Mouse (Mus musculus) layer of hippocampus, adult 9-11 months (tissue): Measurements from ENCODE around the gene Plcb1.
"Not testable (repeated sequence)": the region's sequence is repeated elsewhere in the genome, so short reads cannot be mapped to it uniquely, and the experiment has no call there.

Source experiments
- DNase-seq: peaks from one replicate; pipeline ENCODE4 v3.0.0; 2022

Plcb1 gene

DNA sequence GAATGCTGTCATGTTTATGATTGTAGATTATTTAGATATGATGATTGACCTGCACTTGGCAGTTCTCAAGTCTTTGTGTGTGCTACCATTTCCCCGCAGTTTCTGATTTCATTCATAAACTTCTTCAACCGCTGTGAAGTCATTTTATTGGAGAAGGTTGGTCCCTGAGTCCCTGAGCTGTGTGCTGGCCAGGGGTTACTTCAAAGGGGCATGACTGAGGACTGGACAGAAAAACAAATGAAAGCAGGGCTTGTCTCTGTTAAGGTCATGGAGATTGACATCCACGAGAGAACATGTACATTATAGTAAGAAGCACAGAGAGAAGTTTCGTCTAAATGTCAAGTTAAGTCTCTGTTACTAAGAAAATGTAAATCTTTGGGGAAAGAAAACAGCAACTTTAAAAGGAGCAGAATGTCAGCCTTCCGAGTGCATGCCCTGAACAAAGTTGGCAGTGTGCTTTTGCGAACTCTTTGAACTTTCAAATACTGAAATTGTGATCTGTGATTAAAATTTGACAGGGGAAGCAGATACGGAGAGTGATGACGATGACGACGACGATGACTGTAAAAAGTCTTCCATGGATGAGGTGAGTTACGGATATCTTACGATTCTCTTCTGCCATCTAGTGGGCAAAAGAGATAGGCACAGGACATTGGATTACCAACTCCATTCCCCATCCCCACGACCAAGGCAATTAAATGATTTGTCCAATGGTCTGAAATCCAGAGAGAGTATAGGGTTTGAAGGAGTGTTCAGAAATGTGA lies 544.1 kb downstream of the Plcb1 start:
- peak; percentile 59 for DNase-seq

DNA sequence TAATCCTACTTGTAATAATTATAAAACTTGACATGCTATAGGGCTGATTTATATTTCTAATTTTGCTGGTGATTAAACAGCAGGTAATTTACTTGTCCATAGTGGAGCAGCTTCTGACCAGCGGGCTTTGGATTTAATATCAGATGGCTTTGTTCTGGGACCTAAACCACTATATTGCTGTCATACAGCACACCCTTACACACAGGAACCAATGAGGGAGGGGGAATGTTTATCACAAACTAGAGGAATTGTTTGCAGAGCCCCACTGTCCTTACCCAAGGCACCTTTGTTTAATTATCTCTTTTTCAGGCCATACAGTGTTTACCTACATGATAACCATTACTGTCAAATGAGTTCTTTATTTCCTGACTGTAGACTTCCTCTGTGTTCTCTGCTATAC lies 546.0 kb downstream of the Plcb1 start:
- no peak for DNase-seq

DNA sequence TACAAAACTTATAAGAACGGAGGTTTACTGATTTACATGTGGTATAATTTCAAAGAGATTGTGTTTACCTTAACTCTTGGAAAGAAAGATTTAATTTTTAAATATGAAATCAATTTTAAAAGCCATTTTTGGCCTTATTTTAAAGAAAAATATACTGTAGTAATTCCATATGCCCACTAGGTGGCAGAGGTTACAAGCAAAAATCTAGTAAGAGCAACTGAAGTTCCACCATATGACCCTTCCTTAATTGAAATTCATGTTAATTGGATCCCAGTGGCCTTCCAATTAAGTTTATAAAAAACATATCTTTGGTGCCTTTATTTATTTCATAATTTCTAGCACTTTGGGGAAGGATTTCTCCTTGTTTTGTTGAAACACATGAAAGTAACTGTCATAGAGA lies 570.4 kb downstream of the Plcb1 start:
- no peak for DNase-seq

- peak; percentile 19 for DNase-seq
Observed at GRCm38 (mm10) chr2:135361798-135362197, 575.9 kb downstream of the Plcb1 start.

GRCm38 (mm10) chr2:135362948-135363347 lies 577.1 kb downstream of the Plcb1 start:
- DNase-seq = no peak

GRCm38 (mm10) chr2:135370259-135370835 lies 584.5 kb downstream of the Plcb1 start:
- DNase-seq = no peak

- DNase-seq = not testable (repeated sequence)
Observed at GRCm38 (mm10) chr2:135380796-135381195, 594.9 kb downstream of the Plcb1 start.

GRCm38 (mm10) chr2:135381396-135381795 lies 595.5 kb downstream of the Plcb1 start:
- DNase-seq = no peak

DNA sequence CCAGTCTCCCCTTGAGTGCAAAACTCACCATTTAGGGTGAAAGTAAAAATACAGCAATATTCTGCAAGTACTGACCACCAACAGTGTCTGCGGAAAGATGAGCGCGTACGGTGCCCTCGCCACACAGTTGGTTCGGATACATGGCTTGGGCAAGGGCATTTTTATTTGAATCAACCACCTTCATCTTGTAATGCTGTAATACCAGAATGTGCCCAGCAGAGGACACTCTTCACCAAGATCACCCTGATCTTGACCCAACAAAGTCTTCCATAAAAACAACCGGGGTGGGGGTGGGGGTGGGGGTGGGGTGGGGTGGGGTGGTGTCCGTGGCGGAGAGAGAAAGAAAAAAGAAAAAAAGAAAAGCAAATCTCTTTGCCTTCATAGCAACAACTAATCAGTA lies 602.1 kb downstream of the Plcb1 start:
- peak; percentile 14 for DNase-seq

- no peak for DNase-seq
Observed at GRCm38 (mm10) chr2:135394698-135395097, 608.8 kb downstream of the Plcb1 start.

GRCm38 (mm10) chr2:135396375-135396774 lies 610.5 kb downstream of the Plcb1 start:
- DNase-seq = no peak

DNA sequence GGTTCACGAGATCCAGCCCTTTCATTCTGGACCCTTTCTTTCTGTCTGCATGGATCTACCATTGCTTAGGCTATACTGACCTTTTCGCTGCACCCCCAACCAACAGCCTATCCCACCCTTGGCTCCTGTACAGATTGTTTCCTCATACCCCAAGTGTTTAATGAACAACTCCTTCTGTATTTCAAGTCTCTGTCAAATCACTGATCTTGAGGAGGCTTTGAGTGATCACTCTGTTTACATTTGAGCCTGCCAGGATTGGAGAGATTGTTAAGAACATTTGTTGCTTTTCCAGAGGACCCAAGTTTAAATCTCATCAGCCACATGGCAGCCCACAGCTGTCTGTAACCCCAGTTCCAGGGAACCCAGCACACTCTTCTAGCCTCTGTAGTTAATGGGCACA lies 612.1 kb downstream of the Plcb1 start:
- no peak for DNase-seq

DNA sequence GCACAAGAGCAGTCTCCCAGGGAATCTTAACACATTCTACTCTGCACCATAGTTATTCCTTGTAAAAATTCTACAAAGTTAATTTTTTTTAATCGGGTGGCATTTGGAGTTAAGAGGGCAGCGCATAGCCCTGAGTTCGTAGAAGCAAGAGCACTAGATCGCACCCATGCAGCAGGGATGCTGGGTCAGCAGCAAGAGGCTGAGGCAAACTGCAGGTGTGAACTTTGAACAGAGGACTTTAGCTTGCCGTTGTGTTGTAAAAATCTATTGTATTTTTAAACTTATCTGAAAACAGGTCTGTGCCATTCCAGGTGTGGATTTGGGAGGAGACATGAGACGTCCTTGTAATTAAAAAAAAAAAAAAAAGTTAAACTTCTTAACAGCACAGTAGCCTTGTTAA lies 613.9 kb downstream of the Plcb1 start:
- DNase-seq = no peak

DNA sequence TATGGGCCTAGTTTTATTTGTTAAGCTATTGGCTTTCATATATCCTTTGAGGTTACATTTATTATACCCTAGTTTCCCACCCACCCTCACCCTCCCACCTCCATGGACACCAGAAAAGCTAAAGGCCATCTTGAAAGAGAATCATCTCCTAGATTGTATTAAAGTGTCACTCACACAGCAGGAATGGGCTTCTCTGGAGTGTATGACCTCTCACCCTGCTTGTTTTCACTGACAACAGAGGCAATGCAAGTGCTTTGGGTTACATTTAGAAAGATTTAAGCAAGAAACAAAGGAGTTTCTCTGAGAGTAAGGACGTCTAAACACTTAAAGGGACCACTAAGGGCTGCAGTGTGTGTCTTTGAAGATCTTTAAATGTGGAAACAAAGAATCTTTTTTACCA lies 617.0 kb downstream of the Plcb1 start:
- DNase-seq = no peak

- DNase-seq = no peak
Observed at GRCm38 (mm10) chr2:135403344-135403743, 617.5 kb downstream of the Plcb1 start.

- DNase-seq = no peak
Observed at GRCm38 (mm10) chr2:135404095-135404494, 618.2 kb downstream of the Plcb1 start.

DNA sequence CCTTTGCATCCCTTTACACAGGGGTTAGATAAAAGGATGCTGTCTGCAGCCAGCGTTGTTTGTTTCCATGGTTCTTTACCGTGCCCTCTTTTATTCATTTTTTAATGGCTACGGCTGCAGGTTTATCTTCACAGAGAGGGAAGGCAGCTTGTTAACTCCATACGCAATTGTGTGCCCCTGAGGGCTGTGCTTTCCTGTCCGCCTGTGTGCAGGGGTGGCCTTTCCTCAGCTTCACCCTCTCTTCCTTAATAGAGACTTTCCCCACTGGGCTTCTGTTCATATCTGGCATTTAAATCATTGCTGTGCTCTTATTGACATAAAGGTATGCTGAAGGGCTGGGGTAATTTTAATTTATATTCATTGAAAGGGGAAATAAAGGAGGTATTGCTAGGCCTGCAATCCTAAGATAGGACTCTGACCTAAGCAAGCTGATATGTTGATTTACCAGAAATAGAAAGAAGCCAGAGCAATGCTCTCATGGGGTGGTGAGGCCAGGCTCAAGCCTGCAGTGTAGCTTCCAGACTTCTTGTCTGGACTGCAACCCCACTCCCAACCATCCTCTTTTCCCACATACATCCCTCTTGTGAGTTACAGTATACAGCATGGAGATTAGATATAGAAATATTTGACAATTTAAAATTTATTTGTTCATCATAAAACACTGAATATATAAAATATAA lies 623.7 kb downstream of the Plcb1 start:
- no peak for DNase-seq

DNA sequence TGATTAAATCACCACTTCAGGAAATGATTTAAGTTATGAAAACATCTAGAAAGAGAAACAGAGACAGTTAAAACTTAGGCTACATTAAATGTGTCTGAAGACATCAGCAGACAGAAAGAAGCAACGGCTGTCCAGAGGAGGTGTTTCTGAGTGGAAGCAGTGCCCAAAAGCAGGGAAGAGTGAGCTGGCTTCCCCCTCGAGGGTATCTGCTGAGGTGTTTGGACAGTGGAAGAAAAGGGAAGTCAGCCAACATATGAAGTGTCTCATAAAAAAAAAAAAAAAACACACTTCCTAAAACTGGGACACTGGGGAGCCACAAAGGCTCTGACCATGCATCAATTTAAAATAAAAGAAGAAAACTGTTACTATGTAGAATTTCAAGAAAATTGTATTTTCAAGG lies 625.8 kb downstream of the Plcb1 start:
- no peak for DNase-seq

DNA sequence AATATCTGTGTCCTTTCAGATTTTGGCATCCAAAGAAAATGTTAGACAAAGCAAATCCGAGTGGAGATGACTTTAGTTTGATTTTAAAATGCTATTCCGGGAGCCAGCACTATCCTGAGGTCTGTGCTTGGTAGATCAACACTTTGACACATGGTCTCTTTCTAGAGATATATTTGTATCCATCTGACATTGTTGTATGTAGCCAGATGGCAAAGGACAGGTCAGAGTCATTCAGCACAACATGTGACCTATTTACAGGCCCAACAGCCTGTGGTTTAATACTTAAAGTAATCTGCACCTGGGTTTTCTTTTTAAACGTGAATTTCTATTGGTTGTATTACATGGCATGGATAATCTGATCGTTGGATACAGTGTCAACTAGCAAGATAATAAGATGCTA lies 629.3 kb downstream of the Plcb1 start:
- no peak for DNase-seq

DNA sequence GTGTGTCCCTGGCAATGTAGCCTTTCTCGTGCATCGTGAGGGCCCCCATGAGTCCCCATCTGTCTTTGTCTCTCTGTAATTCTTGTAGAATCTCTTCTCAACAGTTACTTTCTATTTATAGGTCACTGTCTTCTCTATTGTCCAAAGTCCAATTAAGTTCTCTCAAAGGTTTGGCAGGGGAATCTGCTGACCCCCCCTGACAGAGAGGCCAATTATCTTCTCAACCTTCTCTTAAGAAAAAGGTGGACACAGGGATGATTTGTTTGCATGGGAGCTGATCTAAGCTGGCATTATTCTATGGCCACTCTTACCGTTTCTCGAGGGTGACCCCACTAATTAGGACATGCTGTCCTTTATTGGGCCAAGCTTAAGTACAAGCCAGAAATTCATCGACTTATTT lies 633.4 kb downstream of the Plcb1 start:
- no peak for DNase-seq

GRCm38 (mm10) chr2:135434947-135435515 lies 649.2 kb downstream of the Plcb1 start:
- no peak for DNase-seq

DNA sequence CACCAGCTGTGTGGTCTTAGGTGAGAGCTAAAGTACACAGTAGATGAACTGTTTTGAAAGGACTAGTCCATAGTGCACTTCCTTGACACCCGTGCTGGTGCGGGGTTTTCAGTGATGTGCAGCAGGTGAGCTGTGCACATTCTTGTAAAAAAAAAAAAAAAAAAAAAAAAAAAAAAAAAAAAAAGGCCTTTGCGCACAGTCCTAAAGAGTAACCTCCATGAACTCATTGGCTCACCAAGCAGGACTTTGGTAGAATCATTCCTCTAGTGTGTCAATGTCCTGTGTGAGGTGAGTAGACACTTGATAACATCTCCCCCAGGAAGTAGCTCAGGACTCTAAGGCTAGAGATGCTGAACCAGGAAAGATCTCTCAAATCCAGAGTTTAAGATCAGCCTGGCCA lies 653.2 kb downstream of the Plcb1 start:
- DNase-seq = no peak

DNA sequence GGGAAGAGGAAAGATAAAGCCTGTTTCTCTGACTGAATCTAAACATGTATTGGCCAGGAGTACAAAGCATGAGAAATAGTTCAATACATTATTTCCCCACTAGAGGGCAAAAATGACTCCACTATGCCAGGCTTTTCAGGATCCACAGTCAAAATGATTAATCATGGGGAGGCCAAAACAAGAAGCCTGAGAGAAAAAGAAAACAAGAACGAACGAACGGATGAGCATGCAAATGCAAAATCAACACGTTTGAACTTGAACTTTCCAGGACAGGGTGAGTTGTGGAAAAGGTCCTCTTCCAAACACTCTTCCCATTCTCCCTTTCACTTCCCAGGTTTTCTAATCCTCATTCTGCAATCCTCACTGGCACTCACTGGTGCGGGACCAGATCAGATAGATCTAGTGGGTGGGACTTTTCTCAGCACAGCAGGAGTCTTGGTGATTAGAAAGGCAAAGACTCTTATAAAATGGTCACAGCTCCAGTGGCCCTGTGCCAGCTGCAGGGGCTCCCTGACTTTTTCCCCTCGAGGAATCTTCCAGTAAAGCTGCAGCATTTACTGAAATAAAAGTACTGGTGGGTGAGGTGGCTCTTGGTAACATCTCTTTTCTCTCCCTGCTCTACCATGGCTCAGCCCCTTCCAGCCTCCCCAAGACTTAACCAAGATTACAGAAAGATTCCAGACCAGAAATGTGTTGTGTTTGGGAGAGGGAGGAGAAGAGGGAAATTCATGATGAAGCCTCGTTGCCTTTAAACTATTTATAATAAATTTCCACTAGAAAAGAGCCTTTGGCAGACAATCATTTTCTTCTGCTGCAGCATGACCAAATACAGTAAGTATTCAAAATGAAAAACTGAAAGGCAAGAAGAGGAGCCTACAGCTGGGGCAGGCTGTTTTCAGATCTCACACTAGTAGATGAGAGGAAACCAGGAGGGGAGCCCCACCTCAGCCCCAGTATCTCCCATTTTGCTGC lies 654.0 kb downstream of the Plcb1 start:
- peak; percentile 8 for DNase-seq
